Mouse (Mus musculus) midbrain, embryonic 15.5 days (tissue): ENCODE data around the gene Crbn. TPM values are rescaled to one million over a fixed set of nuclear protein-coding genes. Genes with fewer than 3 reads are reported as not detected.

ENCODE experiments used
- polyA plus RNA-seq: library from polyadenylated mRNA; unstranded; fragments of >200 nt; fragmentation: Nextera tagmentation; extraction: Ambion mirVana; gene quantifications from 2 replicates; pipeline ENCODE4 v1.2.1, GENCODE M21; 2015

Crbn gene
- polyA plus RNA-seq, 1 experiment from 2014 or later = 61.0 TPM

Other genes with a start within 250 kb of the Crbn start
- gene Il5ra, start 51.0 kb downstream of the Crbn start, polyA plus RNA-seq = 0.09 TPM in 1 of 2 replicates, not detected in the other
- gene Trnt1, start 31.0 kb downstream of the Crbn start, polyA plus RNA-seq = 55.8 and 59.5 TPM in 2 replicates